Mouse (Mus musculus) cerebellum, postnatal 10 days (tissue): ENCODE measurements around the gene Btbd9.

Experiments used
- DNase-seq, 2 experiments: peaks; one replicate each; pipeline ENCODE4 v3.0.0; 2021; ENCODE audit warnings: mixed read lengths in 2 of 2

Gene Btbd9

GRCm38 (mm10) chr17:30383649-30384048 lies 192.6 kb downstream of the Btbd9 start:
- no peak for DNase-seq

- peak in 1 of 2 experiments; percentile 51 for DNase-seq
Observed at GRCm38 (mm10) chr17:30378221-30379010, 197.9 kb downstream of the Btbd9 start.

- no peak for DNase-seq
Observed at GRCm38 (mm10) chr17:30377754-30378153, 198.5 kb downstream of the Btbd9 start.

- DNase-seq: no peak
Observed at GRCm38 (mm10) chr17:30375107-30375506, 201.2 kb downstream of the Btbd9 start.

- DNase-seq: peak in 1 of 2 experiments; percentile 23
Observed at GRCm38 (mm10) chr17:30368559-30368958, 207.7 kb downstream of the Btbd9 start.

GRCm38 (mm10) chr17:30364701-30365100 lies 211.6 kb downstream of the Btbd9 start:
- DNase-seq: no peak

- DNase-seq: no peak
Observed at GRCm38 (mm10) chr17:30363365-30363764, 212.9 kb downstream of the Btbd9 start.

GRCm38 (mm10) chr17:30360654-30361053 lies 215.6 kb downstream of the Btbd9 start:
- DNase-seq: no peak

- no peak for DNase-seq
Observed at GRCm38 (mm10) chr17:30359392-30359791, 216.9 kb downstream of the Btbd9 start.

- DNase-seq: no peak
Observed at GRCm38 (mm10) chr17:30355431-30355830, 220.9 kb downstream of the Btbd9 start.

GRCm38 (mm10) chr17:30354381-30354780 lies 221.9 kb downstream of the Btbd9 start:
- DNase-seq: no peak

- DNase-seq: no peak
Observed at GRCm38 (mm10) chr17:30348031-30348430, 228.3 kb downstream of the Btbd9 start.

- peak; percentile 27 to 45 for DNase-seq
Observed at GRCm38 (mm10) chr17:30347101-30347613, 229.1 kb downstream of the Btbd9 start.

- DNase-seq: no peak
Observed at GRCm38 (mm10) chr17:30345008-30345407, 231.3 kb downstream of the Btbd9 start.

- peak; percentile 36 to 38 for DNase-seq
Observed at GRCm38 (mm10) chr17:30343701-30344473, 232.4 kb downstream of the Btbd9 start.

GRCm38 (mm10) chr17:30341556-30341955 lies 234.7 kb downstream of the Btbd9 start:
- DNase-seq: no peak

GRCm38 (mm10) chr17:30340495-30341126 lies 235.7 kb downstream of the Btbd9 start:
- no peak for DNase-seq

GRCm38 (mm10) chr17:30339317-30339716 lies 237.0 kb downstream of the Btbd9 start:
- no peak for DNase-seq

- no peak for DNase-seq
Observed at GRCm38 (mm10) chr17:30336816-30337215, 239.5 kb downstream of the Btbd9 start.

- no peak for DNase-seq
Observed at GRCm38 (mm10) chr17:30336280-30336679, 240.0 kb downstream of the Btbd9 start.

GRCm38 (mm10) chr17:30335746-30336145 lies 240.5 kb downstream of the Btbd9 start:
- no peak for DNase-seq

- DNase-seq: no peak
Observed at GRCm38 (mm10) chr17:30334257-30334656, 242.0 kb downstream of the Btbd9 start.

- DNase-seq: no peak
Observed at GRCm38 (mm10) chr17:30333136-30333535, 243.2 kb downstream of the Btbd9 start.
